Mouse (Mus musculus): ENCODE measurements around the gene Gabrb1.

- TF ChIP-seq POLR2A (IDR thresholded peaks at IDR 0.05; ENCODE audit: extremely low read depth, insufficient read depth, low read length) (no peak), CTCF (IDR thresholded peaks at IDR 0.05; ENCODE audit: low read depth, low read length) (no peak)
These were observed 42.8 kb downstream of the Gabrb1 start for GRCm38 (mm10) chr5:71700468-71701272.
